Mouse (Mus musculus): Measurements from ENCODE around the gene Ccdc36. TPM values are rescaled to one million over a fixed set of nuclear protein-coding genes. Genes with fewer than 3 reads are reported as not detected.

The Ccdc36 gene
- polyA plus RNA-seq, 1 experiment from 2014 or later, result 0.55 TPM

Other genes starting within 250 kb of the Ccdc36 start
- 2.8 and 3.0 TPM in 2 replicates for gene Bsn, start 238.1 kb downstream of the Ccdc36 start, polyA plus RNA-seq (2016; fragmentation: Nextera tagmentation; extraction: Ambion mirVana)
- 20.7 and 22.1 TPM in 2 replicates for gene Dag1, start 164.5 kb downstream of the Ccdc36 start, polyA plus RNA-seq (2016; fragmentation: Nextera tagmentation; extraction: Ambion mirVana)
- 5.8 and 7.9 TPM in 2 replicates for gene Nicn1, start 138.1 kb downstream of the Ccdc36 start, polyA plus RNA-seq (2016; fragmentation: Nextera tagmentation; extraction: Ambion mirVana)
- 10.9 and 12.9 TPM in 2 replicates for gene Amt, start 131.6 kb downstream of the Ccdc36 start, polyA plus RNA-seq (2016; fragmentation: Nextera tagmentation; extraction: Ambion mirVana)
- gene Rhoa, start 122.4 kb downstream of the Ccdc36 start, polyA plus RNA-seq (2016; fragmentation: Nextera tagmentation; extraction: Ambion mirVana), result 249 and 259 TPM in 2 replicates
- 13.4 TPM in 2 replicates for gene Tcta, start 122.3 kb downstream of the Ccdc36 start, polyA plus RNA-seq (2016; fragmentation: Nextera tagmentation; extraction: Ambion mirVana)
- 5,938 and 5,957 TPM in 2 replicates for gene Gpx1, start 89.6 kb downstream of the Ccdc36 start, polyA plus RNA-seq (2016; fragmentation: Nextera tagmentation; extraction: Ambion mirVana)
- 87.4 and 92.1 TPM in 2 replicates for gene Usp4, start 80.6 kb downstream of the Ccdc36 start, polyA plus RNA-seq (2016; fragmentation: Nextera tagmentation; extraction: Ambion mirVana)
- 0.32 and 0.59 TPM in 2 replicates for gene 1700102P08Rik, start 35.7 kb downstream of the Ccdc36 start, polyA plus RNA-seq (2016; fragmentation: Nextera tagmentation; extraction: Ambion mirVana)
- not detected in 2 replicates for gene BC048562, start 8.0 kb upstream of the Ccdc36 start, polyA plus RNA-seq (2016; fragmentation: Nextera tagmentation; extraction: Ambion mirVana)
- 28.5 and 32.9 TPM in 2 replicates for gene Ccdc71, start 32.0 kb upstream of the Ccdc36 start, polyA plus RNA-seq (2016; fragmentation: Nextera tagmentation; extraction: Ambion mirVana)
- gene Klhdc8b, start 33.1 kb upstream of the Ccdc36 start, polyA plus RNA-seq (2016; fragmentation: Nextera tagmentation; extraction: Ambion mirVana), result 17.7 and 18.8 TPM in 2 replicates
- 9.8 and 10.9 TPM in 2 replicates for gene Lamb2, start 51.3 kb upstream of the Ccdc36 start, polyA plus RNA-seq (2016; fragmentation: Nextera tagmentation; extraction: Ambion mirVana)
- 48.0 and 52.1 TPM in 2 replicates for gene Usp19, start 62.1 kb upstream of the Ccdc36 start, polyA plus RNA-seq (2016; fragmentation: Nextera tagmentation; extraction: Ambion mirVana)
- 74.4 and 79.9 TPM in 2 replicates for gene Qars, start 79.2 kb upstream of the Ccdc36 start, polyA plus RNA-seq (2016; fragmentation: Nextera tagmentation; extraction: Ambion mirVana)
- gene Qrich1, start 88.3 kb upstream of the Ccdc36 start, polyA plus RNA-seq (2016; fragmentation: Nextera tagmentation; extraction: Ambion mirVana), result 78.6 and 81.6 TPM in 2 replicates
- 173 and 184 TPM in 2 replicates for gene Impdh2, start 131.8 kb upstream of the Ccdc36 start, polyA plus RNA-seq (2016; fragmentation: Nextera tagmentation; extraction: Ambion mirVana)
- 34.8 and 38.9 TPM in 2 replicates for gene Ndufaf3, start 138.9 kb upstream of the Ccdc36 start, polyA plus RNA-seq (2016; fragmentation: Nextera tagmentation; extraction: Ambion mirVana)
- gene Dalrd3, start 141.4 kb upstream of the Ccdc36 start, polyA plus RNA-seq (2016; fragmentation: Nextera tagmentation; extraction: Ambion mirVana), result 52.7 and 58.9 TPM in 2 replicates
- 28.3 and 29.3 TPM in 2 replicates for gene Wdr6, start 150.3 kb upstream of the Ccdc36 start, polyA plus RNA-seq (2016; fragmentation: Nextera tagmentation; extraction: Ambion mirVana)
- gene P4htm, start 169.2 kb upstream of the Ccdc36 start, polyA plus RNA-seq (2016; fragmentation: Nextera tagmentation; extraction: Ambion mirVana), result 1.1 and 1.4 TPM in 2 replicates
- gene Arih2, start 220.9 kb upstream of the Ccdc36 start, polyA plus RNA-seq (2016; fragmentation: Nextera tagmentation; extraction: Ambion mirVana), result 40.4 and 41.3 TPM in 2 replicates
- gene Slc25a20, start 233.6 kb upstream of the Ccdc36 start, polyA plus RNA-seq (2016; fragmentation: Nextera tagmentation; extraction: Ambion mirVana), result 25.2 and 26.7 TPM in 2 replicates